Mouse (Mus musculus): ENCODE measurements at regions not wholly inside any gene's neighbourhood (a gene's known extent, or its start where the extent isn't known, plus 50 kb on each side); places are given as distances from the start of the nearest gene placed in this dataset.

- no peak for TF ChIP-seq GATA1 (IDR thresholded peaks at IDR 0.05; ENCODE audit: borderline replicate concordance, low read length)
- no peak for TF ChIP-seq POLR2AphosphoS5 (IDR thresholded peaks at IDR 0.05; ENCODE audit: insufficient replicate concordance, low read depth, low read length)
- TF ChIP-seq TAL1 (conservative IDR thresholded peaks at IDR 0.05; ENCODE audit: low read depth, low read length), result no peak
- TF ChIP-seq GATA2 (IDR thresholded peaks at IDR 0.05; ENCODE audit: borderline replicate concordance, low read depth, low read length), result no peak
- TF ChIP-seq CTCF (IDR thresholded peaks at IDR 0.05; ENCODE audit: low read depth, low read length), result no peak
- ATAC-seq (ENCODE audit: extremely low read depth, insufficient number of reproducible peaks, low FRiP score, poor library complexity, severe bottlenecking), result no peak
- Histone ChIP-seq H3K4me3 (ENCODE audit: low read depth, low read length) (no peak overlapping the region), H3K36me3 (replicated peaks) (no peaks in the 10 kb centered on the region), H3K9me3 (replicated peaks) (peaks cover 35% of the 10 kb centered on the region), H3K27me3 (ENCODE audit: insufficient read depth, low read length) (no peaks in the 10 kb centered on the region), H3K4me1 (ENCODE audit: insufficient read depth, low read depth, low read length) (no peaks in the 10 kb centered on the region)
- no peak for DNase-seq (ENCODE audit: low spot score)
Measured at GRCm38 (mm10) chr3:149226723-149227122, 236.4 kb upstream of the Adgrl2 start.

GRCm38 (mm10) chr3:149225684-149226083 lies 235.3 kb upstream of the Adgrl2 start:
- ATAC-seq (ENCODE audit: extremely low read depth, insufficient number of reproducible peaks, low FRiP score, poor library complexity, severe bottlenecking), result no peak
- TF ChIP-seq GATA2 (IDR thresholded peaks at IDR 0.05; ENCODE audit: borderline replicate concordance, low read depth, low read length) (no peak), POLR2AphosphoS5 (IDR thresholded peaks at IDR 0.05; ENCODE audit: insufficient replicate concordance, low read depth, low read length) (no peak), GATA1 (IDR thresholded peaks at IDR 0.05; ENCODE audit: borderline replicate concordance, low read length) (no peak), TAL1 (conservative IDR thresholded peaks at IDR 0.05; ENCODE audit: low read depth, low read length) (no peak), CTCF (IDR thresholded peaks at IDR 0.05; ENCODE audit: low read depth, low read length) (no peak)
- peaks cover 27% of the 10 kb centered on the region for H3K9me3 ChIP-seq (replicated peaks)
- no peaks in the 10 kb centered on the region for H3K36me3 ChIP-seq (replicated peaks)
- DNase-seq (ENCODE audit: low spot score), result no peak
- H3K4me1 ChIP-seq (ENCODE audit: insufficient read depth, low read depth, low read length), result no peaks in the 10 kb centered on the region
- no peaks in the 10 kb centered on the region for H3K27me3 ChIP-seq (ENCODE audit: insufficient read depth, low read length)
- no peak overlapping the region for H3K4me3 ChIP-seq (ENCODE audit: low read depth, low read length)

GRCm38 (mm10) chr3:149224271-149224670 lies 233.9 kb upstream of the Adgrl2 start:
- no peaks in the 10 kb centered on the region for H3K4me1 ChIP-seq (ENCODE audit: insufficient read depth, low read depth, low read length)

GRCm38 (mm10) chr3:149223776-149224175 lies 233.4 kb upstream of the Adgrl2 start:
- no peak for ATAC-seq (ENCODE audit: extremely low read depth, insufficient number of reproducible peaks, low FRiP score, poor library complexity, severe bottlenecking)
- TF ChIP-seq TAL1 (conservative IDR thresholded peaks at IDR 0.05; ENCODE audit: low read depth, low read length), result no peak
- TF ChIP-seq CTCF (IDR thresholded peaks at IDR 0.05; ENCODE audit: low read depth, low read length), result no peak
- TF ChIP-seq GATA1 (IDR thresholded peaks at IDR 0.05; ENCODE audit: borderline replicate concordance, low read length), result no peak
- no peak for TF ChIP-seq GATA2 (IDR thresholded peaks at IDR 0.05; ENCODE audit: borderline replicate concordance, low read depth, low read length)
- TF ChIP-seq POLR2AphosphoS5 (IDR thresholded peaks at IDR 0.05; ENCODE audit: insufficient replicate concordance, low read depth, low read length), result no peak
- H3K9me3 ChIP-seq (replicated peaks), result peaks cover 29% of the 10 kb centered on the region
- no peak for DNase-seq (ENCODE audit: low spot score)
- H3K4me3 ChIP-seq (ENCODE audit: low read depth, low read length), result no peak overlapping the region
- H3K36me3 ChIP-seq (replicated peaks), result no peaks in the 10 kb centered on the region
- H3K27me3 ChIP-seq (ENCODE audit: insufficient read depth, low read length), result no peaks in the 10 kb centered on the region
- no peaks in the 10 kb centered on the region for H3K4me1 ChIP-seq (ENCODE audit: insufficient read depth, low read depth, low read length)

More at GRCm38 (mm10) chr3:149224271-149224670, 233.9 kb upstream of the Adgrl2 start:
- Histone ChIP-seq H3K36me3 (replicated peaks) (no peaks in the 10 kb centered on the region), H3K4me3 (ENCODE audit: low read depth, low read length) (no peak overlapping the region), H3K9me3 (replicated peaks) (peaks cover 30% of the 10 kb centered on the region), H3K27me3 (ENCODE audit: insufficient read depth, low read length) (no peaks in the 10 kb centered on the region)
- ATAC-seq (ENCODE audit: extremely low read depth, insufficient number of reproducible peaks, low FRiP score, poor library complexity, severe bottlenecking) (no peak), DNase-seq (ENCODE audit: low spot score) (no peak)
- no peak for TF ChIP-seq POLR2AphosphoS5 (IDR thresholded peaks at IDR 0.05; ENCODE audit: insufficient replicate concordance, low read depth, low read length)
- TF ChIP-seq TAL1 (conservative IDR thresholded peaks at IDR 0.05; ENCODE audit: low read depth, low read length), result no peak
- no peak for TF ChIP-seq GATA2 (IDR thresholded peaks at IDR 0.05; ENCODE audit: borderline replicate concordance, low read depth, low read length)
- TF ChIP-seq CTCF (IDR thresholded peaks at IDR 0.05; ENCODE audit: low read depth, low read length), result no peak
- TF ChIP-seq GATA1 (IDR thresholded peaks at IDR 0.05; ENCODE audit: borderline replicate concordance, low read length), result no peak

- Histone ChIP-seq H3K27me3 (ENCODE audit: insufficient read depth, low read length) (no peaks in the 10 kb centered on the region), H3K4me1 (ENCODE audit: insufficient read depth, low read depth, low read length) (no peaks in the 10 kb centered on the region), H3K4me3 (ENCODE audit: low read depth, low read length) (no peak overlapping the region), H3K36me3 (replicated peaks) (no peaks in the 10 kb centered on the region), H3K9me3 (replicated peaks) (peaks cover 32% of the 10 kb centered on the region)
- ATAC-seq (ENCODE audit: extremely low read depth, insufficient number of reproducible peaks, low FRiP score, poor library complexity, severe bottlenecking) (no peak), DNase-seq (ENCODE audit: low spot score) (no peak)
- TF ChIP-seq CTCF (IDR thresholded peaks at IDR 0.05; ENCODE audit: low read depth, low read length) (no peak), GATA1 (IDR thresholded peaks at IDR 0.05; ENCODE audit: borderline replicate concordance, low read length) (no peak), TAL1 (conservative IDR thresholded peaks at IDR 0.05; ENCODE audit: low read depth, low read length) (no peak), GATA2 (IDR thresholded peaks at IDR 0.05; ENCODE audit: borderline replicate concordance, low read depth, low read length) (no peak), POLR2AphosphoS5 (IDR thresholded peaks at IDR 0.05; ENCODE audit: insufficient replicate concordance, low read depth, low read length) (no peak)
Measured at GRCm38 (mm10) chr3:149220958-149221357, 230.6 kb upstream of the Adgrl2 start.

- DNase-seq (ENCODE audit: low spot score) (no peak), ATAC-seq (ENCODE audit: extremely low read depth, insufficient number of reproducible peaks, low FRiP score, poor library complexity, severe bottlenecking) (no peak)
- H3K9me3 ChIP-seq (replicated peaks), result peaks cover 28% of the 10 kb centered on the region
- no peak overlapping the region for H3K4me3 ChIP-seq (ENCODE audit: low read depth, low read length)
- no peaks in the 10 kb centered on the region for H3K36me3 ChIP-seq (replicated peaks)
- no peaks in the 10 kb centered on the region for H3K27me3 ChIP-seq (ENCODE audit: insufficient read depth, low read length)
- no peaks in the 10 kb centered on the region for H3K4me1 ChIP-seq (ENCODE audit: insufficient read depth, low read depth, low read length)
- TF ChIP-seq POLR2AphosphoS5 (IDR thresholded peaks at IDR 0.05; ENCODE audit: insufficient replicate concordance, low read depth, low read length) (no peak), GATA1 (IDR thresholded peaks at IDR 0.05; ENCODE audit: borderline replicate concordance, low read length) (no peak), GATA2 (IDR thresholded peaks at IDR 0.05; ENCODE audit: borderline replicate concordance, low read depth, low read length) (no peak), CTCF (IDR thresholded peaks at IDR 0.05; ENCODE audit: low read depth, low read length) (no peak), TAL1 (conservative IDR thresholded peaks at IDR 0.05; ENCODE audit: low read depth, low read length) (no peak)
Measured at GRCm38 (mm10) chr3:149220304-149220951, 230.1 kb upstream of the Adgrl2 start.
